Mouse (Mus musculus): ENCODE measurements around the gene Rad51b. TPM values are rescaled to one million over a fixed set of nuclear protein-coding genes. Genes with fewer than 3 reads are reported as not detected.

Gene Rad51b
- polyA plus RNA-seq, 1 experiment, result 1.1 TPM

DNA sequence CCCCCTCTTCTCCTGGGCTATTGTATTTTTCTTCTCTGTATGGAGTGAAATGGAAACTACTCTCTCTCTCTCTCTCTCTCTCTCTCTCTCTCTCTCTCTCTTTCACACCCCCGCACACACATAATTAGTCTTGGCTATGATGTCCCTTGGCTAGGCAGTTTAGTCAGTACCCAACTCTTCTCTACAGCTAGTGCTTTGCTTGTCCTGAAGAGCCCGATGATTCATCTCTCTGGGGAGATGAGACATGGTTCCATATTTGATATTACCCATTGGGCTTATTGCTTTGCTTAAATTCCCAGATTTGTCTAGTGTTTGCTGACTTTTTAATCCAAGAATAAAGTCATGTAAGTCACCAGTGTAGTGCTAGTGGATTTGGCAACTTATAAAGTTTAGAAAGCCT lies 429.0 kb downstream of the Rad51b start:
- Histone ChIP-seq H3K4me1 (ENCODE audit: control insufficient read depth, insufficient read depth, low read length) (no peaks in the 10 kb centered on the region), H3K4me3 (replicated peaks; ENCODE audit: extremely low read depth, low read depth, low read length) (no peak overlapping the region)
- 78% methylated on average over 2 of the region's 2 CpGs for WGBS
- no peak for DNase-seq
- no peak for TF ChIP-seq CTCF (IDR thresholded peaks at IDR 0.05; ENCODE audit: insufficient read depth, low read length)
- no peak for TF ChIP-seq POLR2A (IDR thresholded peaks at IDR 0.05; ENCODE audit: borderline replicate concordance, extremely low read depth, low read depth, low read length)

DNA sequence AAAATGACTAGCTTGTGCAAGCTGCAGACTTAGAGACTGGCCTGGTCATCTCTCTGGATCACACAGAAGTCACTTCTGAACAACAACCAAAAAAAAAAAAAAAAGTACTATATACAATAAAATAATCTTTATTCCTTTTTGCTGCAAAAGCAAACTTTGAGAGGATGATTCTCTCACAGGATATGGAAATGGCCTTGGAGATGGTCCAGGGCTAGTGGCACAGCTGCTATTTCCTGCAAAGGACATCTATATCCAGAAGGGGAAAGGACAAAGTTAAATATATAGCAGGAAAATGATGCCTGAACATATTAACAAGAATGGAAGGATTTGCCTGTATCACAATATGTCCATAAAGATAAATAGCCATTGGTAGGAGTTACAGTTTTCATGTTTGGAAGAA lies 429.9 kb downstream of the Rad51b start:
- no peaks in the 10 kb centered on the region for H3K4me1 ChIP-seq (ENCODE audit: control insufficient read depth, insufficient read depth, low read length)
- DNase-seq, result no peak
- H3K4me3 ChIP-seq (replicated peaks; ENCODE audit: extremely low read depth, low read depth, low read length), result no peak overlapping the region
- TF ChIP-seq CTCF (IDR thresholded peaks at IDR 0.05; ENCODE audit: insufficient read depth, low read length) (no peak), POLR2A (IDR thresholded peaks at IDR 0.05; ENCODE audit: borderline replicate concordance, extremely low read depth, low read depth, low read length) (no peak)

DNA sequence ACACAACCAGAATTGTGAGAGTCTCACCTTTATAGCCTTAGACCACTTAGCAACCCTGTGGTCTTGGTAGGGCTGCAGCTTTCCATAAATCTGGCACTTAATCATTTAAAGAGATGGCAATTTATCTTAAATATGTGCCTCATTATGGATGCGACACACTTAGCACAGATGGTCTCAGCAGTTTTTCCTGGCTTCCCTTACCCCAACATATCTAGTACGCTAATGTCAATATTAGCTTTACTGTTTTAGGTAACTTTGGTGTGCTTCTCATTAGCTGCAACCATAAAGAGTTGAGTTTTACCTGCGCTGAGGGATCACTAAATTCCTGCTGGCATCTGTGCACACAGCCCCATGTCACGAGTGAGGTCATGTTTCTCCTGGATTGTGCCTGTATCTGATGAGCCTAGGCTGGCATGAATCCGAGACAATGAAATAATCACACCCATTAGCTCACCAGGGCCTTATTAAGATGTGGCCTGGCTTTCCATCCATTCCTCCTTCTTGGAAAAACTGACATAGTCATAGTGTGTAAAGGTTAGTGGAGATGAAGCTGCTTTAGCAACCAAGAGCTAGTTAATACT lies 432.9 kb downstream of the Rad51b start:
- WGBS, result 79% methylated on average over 5 of the region's 5 CpGs
- no peak for DNase-seq
- Histone ChIP-seq H3K4me3 (replicated peaks; ENCODE audit: extremely low read depth, low read depth, low read length) (no peak overlapping the region), H3K4me1 (ENCODE audit: control insufficient read depth, insufficient read depth, low read length) (peaks cover 3% of the 10 kb centered on the region)
- TF ChIP-seq CTCF (IDR thresholded peaks at IDR 0.05; ENCODE audit: insufficient read depth, low read length), result no peak
- no peak for TF ChIP-seq POLR2A (IDR thresholded peaks at IDR 0.05; ENCODE audit: borderline replicate concordance, extremely low read depth, low read depth, low read length)

DNA sequence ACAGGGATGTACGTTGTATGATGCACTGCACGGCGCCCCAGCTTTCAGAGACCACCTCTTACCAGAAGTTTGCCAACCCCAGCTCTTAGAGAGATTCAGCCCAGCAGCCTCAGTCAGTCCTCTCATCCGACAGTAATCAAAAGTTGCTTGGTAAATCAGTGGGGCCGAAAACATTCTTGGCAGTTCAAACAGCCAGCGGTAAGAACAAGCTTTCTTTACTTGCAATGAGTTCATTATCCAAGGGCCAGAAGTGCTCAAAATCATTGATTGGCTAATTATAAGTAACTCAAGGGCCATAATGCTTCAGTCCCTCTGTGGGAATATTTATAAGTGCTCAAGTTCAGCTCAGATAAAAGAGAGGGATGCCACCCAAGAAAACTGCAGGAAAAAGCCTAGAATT lies 434.8 kb downstream of the Rad51b start:
- DNase-seq, result no peak
- H3K4me3 ChIP-seq (replicated peaks; ENCODE audit: extremely low read depth, low read depth, low read length), result no peak overlapping the region
- TF ChIP-seq CTCF (IDR thresholded peaks at IDR 0.05; ENCODE audit: insufficient read depth, low read length) (no peak), POLR2A (IDR thresholded peaks at IDR 0.05; ENCODE audit: borderline replicate concordance, extremely low read depth, low read depth, low read length) (no peak)
- WGBS, result 85% methylated on average over 6 of the region's 6 CpGs
- peaks cover 3% of the 10 kb centered on the region for H3K4me1 ChIP-seq (ENCODE audit: control insufficient read depth, insufficient read depth, low read length)

DNA sequence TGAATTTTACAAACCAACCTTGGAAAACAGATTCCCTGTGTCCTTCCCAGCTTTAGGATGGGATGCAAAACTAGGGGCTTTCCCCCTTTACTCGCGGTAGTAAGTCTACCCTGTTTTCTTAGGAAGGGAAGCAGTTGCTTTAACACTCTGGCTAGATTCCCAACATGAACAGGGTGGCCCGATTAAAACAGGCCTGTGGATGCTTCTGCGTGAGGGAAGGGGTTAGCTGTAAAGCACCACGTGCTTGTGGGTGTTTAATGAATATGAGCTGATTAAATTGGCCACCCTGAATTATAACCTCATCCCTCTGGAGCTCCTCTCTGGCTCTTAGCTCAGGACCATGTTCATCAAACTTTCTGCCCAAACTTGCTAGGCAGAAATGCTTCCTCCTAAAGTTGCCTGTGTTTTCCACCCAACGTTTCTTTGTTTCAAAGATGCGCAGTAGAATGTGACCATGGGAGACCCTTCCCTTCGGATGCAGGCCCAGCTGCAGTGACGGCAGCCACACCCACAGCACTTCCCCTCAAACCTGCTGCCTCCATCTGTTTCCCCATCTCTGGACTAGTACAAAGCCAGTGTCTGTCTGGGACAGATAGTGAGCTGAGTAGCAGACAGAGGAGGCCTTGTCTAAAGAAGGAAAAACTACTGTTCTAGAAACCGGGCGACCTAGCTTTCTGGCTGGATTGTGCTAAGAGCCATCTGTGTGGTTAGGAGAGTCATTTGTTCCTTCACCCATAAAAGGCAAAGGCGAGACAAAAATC lies 435.5 kb downstream of the Rad51b start:
- no peak overlapping the region for H3K4me3 ChIP-seq (replicated peaks; ENCODE audit: extremely low read depth, low read depth, low read length)
- peaks cover 3% of the 10 kb centered on the region for H3K4me1 ChIP-seq (ENCODE audit: control insufficient read depth, insufficient read depth, low read length)
- no peak for TF ChIP-seq POLR2A (IDR thresholded peaks at IDR 0.05; ENCODE audit: borderline replicate concordance, extremely low read depth, low read depth, low read length)
- TF ChIP-seq CTCF (IDR thresholded peaks at IDR 0.05; ENCODE audit: insufficient read depth, low read length), result no peak
- 52% methylated on average over 12 of the region's 12 CpGs for WGBS
- DNase-seq, result no peak

DNA sequence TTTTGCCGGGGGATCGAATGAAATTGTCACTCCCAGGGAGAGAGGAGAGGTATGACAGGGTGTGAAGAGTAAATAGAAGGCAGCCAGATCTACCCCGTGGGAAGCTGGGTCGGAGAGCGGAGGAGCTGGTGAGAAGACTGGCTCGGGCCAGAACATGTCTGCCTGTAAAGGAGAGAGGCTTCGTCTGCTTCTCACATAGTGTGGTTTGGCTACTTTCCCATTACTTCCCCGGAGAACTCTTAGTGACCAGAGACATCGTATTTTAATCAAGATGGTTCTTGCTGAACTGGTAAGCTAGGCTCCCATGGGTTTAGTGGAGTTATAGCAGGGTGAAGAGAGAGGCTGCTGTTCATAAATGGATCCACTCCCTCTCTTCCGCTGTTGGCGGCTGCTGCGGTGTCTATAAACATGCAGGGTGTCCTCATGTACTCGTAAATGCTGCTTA lies 438.3 kb downstream of the Rad51b start:
- no peak for TF ChIP-seq CTCF (IDR thresholded peaks at IDR 0.05; ENCODE audit: insufficient read depth, low read length)
- TF ChIP-seq POLR2A (IDR thresholded peaks at IDR 0.05; ENCODE audit: borderline replicate concordance, extremely low read depth, low read depth, low read length), result no peak
- H3K4me3 ChIP-seq (replicated peaks; ENCODE audit: extremely low read depth, low read depth, low read length), result no peak overlapping the region
- H3K4me1 ChIP-seq (ENCODE audit: control insufficient read depth, insufficient read depth, low read length), result peaks cover 3% of the 10 kb centered on the region
- WGBS, result 62% methylated on average over 13 of the region's 13 CpGs
- no peak for DNase-seq

DNA sequence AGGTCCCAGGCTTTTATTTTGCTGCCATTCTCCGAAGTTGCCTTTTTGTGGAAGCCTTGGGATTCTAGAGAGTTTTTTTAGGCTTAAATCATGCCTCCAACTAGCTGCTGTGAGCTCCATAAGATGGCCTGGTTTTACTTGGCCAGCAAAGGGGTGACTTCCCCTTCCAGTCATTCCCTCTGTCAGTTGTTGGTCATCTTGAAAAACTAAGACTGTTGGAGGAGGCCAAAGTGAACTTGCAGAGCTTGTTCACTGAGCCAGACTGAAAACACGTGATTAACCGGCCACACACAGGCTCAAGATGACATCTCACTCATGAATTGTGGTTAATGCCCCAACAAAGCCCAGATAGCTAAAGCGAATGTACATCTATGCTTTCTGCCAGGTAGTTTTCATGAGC lies 438.8 kb downstream of the Rad51b start:
- DNase-seq, result no peak
- TF ChIP-seq CTCF (IDR thresholded peaks at IDR 0.05; ENCODE audit: insufficient read depth, low read length) (no peak), POLR2A (IDR thresholded peaks at IDR 0.05; ENCODE audit: borderline replicate concordance, extremely low read depth, low read depth, low read length) (no peak)
- Histone ChIP-seq H3K4me3 (replicated peaks; ENCODE audit: extremely low read depth, low read depth, low read length) (no peak overlapping the region), H3K4me1 (ENCODE audit: control insufficient read depth, insufficient read depth, low read length) (peaks cover 3% of the 10 kb centered on the region)
- WGBS, result 76% methylated on average over 4 of the region's 4 CpGs

DNA sequence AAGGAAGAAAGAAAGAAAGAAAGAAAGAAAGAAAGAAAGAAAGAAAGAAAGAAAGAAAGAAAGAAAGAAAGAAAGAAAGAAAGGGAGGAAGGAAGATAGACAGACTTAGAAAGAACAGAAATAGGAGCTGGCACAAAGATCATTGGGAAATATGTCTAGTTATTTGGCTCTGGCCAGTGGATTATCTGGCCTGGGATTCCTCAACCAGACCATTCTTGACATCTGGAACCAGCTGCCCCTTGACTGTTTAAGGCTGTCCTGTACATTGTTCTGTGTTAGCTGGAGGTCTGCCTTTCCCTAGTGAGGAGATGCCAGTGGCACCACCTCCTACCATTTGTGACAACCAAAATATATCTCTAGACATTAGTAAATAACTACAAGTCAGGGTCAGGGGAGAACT lies 441.6 kb downstream of the Rad51b start:
- no peak for TF ChIP-seq CTCF (IDR thresholded peaks at IDR 0.05; ENCODE audit: insufficient read depth, low read length)
- TF ChIP-seq POLR2A (IDR thresholded peaks at IDR 0.05; ENCODE audit: borderline replicate concordance, extremely low read depth, low read depth, low read length), result no peak
- H3K4me3 ChIP-seq (replicated peaks; ENCODE audit: extremely low read depth, low read depth, low read length), result no peak overlapping the region
- no peaks in the 10 kb centered on the region for H3K4me1 ChIP-seq (ENCODE audit: control insufficient read depth, insufficient read depth, low read length)
- DNase-seq, result no peak

DNA sequence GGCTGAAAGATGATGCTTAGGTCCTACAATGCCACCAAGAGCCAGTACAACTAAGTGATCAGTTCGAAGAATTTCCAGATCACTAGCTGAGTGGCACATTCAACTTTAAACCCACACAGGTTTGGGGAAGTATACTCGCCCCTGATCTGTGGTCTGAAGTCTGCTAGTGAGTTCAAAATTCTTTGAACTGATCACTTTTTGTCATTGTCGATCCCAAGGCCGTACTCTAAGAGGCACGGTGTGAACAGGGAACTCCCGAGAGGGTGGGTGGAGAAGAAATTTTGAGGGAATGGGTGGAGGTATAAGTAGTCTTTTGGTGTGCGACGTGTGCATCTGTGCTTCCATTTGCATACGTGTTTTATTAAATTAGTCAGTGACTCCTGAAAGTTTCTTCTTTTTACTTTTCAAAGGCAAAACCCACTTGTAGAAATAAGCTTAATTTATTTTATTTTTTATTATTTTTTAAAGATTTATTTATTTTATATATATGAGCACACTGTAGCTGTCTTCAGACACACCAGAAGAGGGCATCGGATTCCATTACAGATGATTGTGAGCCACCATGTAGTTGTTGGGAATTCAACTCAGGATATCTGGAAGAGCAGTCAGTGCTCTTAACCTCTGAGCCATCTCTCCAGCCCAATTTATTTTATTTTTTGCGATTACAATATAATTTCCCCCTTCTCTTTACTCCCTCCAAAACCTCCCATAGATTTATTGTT lies 443.0 kb downstream of the Rad51b start:
- TF ChIP-seq CTCF (IDR thresholded peaks at IDR 0.05; ENCODE audit: insufficient read depth, low read length) (no peak), POLR2A (IDR thresholded peaks at IDR 0.05; ENCODE audit: borderline replicate concordance, extremely low read depth, low read depth, low read length) (no peak)
- peaks cover 3% of the 10 kb centered on the region; the same call in 1 of the 2 replicates for H3K4me1 ChIP-seq (ENCODE audit: control insufficient read depth, insufficient read depth, low read length)
- WGBS, result 92% methylated on average over 11 of the region's 11 CpGs
- H3K4me3 ChIP-seq (replicated peaks; ENCODE audit: extremely low read depth, low read depth, low read length), result no peak overlapping the region
- DNase-seq, result no peak
